Mouse (Mus musculus): Measurements from ENCODE around the gene Skil.
A peak's percentile ranks its signal among the peaks of the same experiment; 100 is the strongest.

Gene Skil

GRCm38 (mm10) chr3:31094531-31095178, at the start of gene Skil:
Skil (plus strand) TSS chr3:31095058.
- peak; percentile 94 for DNase-seq

GRCm38 (mm10) chr3:31047263-31047662, 47.6 kb upstream of the Skil start:
- DNase-seq = no peak

DNA sequence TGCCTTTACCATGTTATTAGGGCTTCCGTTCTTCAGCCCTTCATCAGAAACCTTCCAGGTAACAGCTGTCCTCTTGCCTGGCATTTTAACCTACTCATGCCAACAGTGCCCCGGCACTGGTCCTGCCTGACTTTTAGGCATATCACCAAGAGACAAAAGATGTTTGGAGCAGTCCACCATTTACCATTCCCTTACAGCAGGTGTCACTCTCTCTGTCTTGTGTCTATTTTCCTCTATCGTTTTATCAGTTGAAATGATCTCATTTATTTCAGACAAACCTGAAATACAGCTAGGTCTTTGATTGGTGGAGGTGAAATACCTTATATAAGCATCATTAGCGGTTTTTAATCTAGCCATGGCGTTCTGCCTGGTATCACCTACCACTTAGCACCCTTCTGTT, 45.8 kb upstream of the Skil start:
- no peak for DNase-seq

GRCm38 (mm10) chr3:31050375-31050774, 44.5 kb upstream of the Skil start:
- DNase-seq = no peak

- no peak for DNase-seq
Observed at GRCm38 (mm10) chr3:31051730-31052129, 43.1 kb upstream of the Skil start.

DNA sequence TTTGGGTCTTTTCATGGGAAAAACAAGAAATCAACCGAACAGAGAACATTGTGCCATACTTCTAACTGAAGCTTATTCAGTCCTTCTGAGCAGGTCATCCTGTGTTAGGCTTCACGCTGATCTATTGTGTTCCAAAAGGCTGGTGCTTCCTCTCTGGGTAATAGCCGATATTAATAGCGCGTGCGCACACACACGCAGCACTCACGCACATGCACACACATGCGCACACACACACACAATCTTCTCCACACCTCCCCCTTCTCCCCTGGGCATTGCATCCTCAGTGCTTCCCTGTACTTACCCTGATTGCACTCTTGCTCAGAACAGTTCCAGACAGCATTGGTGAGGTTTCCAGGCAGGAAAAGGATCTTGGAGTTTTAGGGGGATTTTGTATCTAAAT, 41.7 kb upstream of the Skil start:
- DNase-seq = no peak

DNA sequence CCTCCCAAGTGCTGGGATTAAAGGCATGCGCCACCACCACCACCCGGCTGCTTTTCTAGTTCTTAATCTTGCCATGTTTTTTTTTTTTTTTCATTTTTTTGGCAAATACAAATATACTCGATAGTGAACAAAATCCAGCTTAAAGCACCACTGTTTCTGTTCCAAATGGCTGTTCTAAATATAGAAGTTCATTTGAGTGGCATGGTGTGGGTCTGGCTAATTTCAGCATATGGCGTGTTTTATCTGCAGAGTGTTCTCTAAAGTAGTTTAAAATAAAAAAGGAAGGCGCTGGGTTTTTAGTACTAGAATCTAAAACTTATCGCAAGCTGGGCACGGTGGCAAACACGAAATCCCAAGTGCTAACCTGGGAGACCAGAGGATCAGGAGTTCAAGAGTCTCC, 40.0 kb upstream of the Skil start:
- DNase-seq = no peak

DNA sequence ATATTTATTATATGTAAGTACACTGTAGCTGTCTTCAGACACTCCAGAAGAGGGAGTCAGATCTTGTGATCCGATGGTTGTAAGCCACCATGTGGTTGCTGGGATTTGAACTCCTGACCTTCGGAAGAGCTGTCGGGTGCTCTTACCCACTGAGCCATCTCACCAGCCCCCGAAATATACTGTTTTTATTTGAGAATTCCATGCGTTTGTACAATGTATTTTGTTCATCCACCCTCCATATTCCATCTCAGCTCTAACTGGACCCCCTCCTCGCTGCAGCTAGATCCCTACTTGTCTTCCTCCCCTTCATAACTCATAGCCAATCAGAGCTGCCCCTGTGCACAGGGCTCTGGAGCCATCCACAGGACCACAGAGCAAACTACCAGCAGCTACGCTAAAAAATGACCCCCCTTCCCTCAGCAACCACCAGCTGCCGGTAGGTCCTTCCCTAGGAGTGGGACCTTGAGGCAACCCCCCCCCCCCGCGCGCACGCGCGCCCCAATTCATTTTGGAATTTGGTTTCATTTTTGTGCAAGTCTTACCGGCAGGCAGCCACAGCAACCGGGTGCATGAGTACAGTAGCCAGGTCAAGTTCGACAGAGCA, 38.7 kb upstream of the Skil start:
- DNase-seq = peak; percentile 18

DNA sequence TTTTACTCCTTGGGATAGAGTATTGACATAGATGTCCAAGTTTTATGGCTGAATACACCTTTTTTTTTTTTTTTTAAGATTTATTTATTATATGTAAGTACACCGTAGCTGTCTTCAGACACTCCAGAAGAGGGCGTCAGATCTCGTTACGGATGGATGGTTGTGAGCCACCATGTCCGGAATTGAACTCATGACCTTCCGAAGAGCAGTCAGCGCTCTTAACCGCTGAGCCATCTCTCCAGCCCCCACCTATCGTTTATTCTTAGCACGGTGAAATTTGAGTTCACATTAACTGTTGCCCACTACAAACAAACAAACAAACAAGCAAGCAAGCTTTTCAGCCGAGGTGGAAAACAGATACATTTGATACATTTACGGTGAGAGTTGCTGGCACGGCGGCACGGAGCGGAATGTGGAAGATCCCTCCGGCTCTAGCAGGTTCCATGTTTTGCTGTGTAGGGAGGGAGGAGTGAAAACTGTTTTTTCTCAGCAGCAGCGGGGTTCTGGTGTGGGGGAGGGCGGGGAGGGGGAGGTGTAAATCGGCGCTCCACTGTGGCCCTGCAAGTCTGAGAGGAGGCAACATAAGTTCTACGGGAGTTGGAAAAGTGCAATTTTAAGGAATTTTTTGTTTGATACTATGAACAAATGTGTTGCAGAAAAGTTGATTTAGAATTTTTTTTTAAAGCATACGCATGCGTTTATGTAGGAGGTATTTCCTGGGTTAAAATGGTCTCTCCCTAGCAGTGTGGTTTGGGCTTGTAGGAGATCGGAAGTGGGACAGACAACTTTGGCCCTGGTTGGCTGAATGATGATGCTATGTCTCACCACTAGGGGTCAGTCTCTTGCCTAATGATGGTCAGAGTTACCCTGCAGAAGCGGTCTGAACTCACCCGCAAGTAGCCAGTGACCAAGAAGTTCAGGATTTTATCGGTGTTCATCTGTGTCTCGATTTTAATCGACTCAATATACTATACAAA, 37.9 kb upstream of the Skil start:
- DNase-seq = peak; percentile 62

DNA sequence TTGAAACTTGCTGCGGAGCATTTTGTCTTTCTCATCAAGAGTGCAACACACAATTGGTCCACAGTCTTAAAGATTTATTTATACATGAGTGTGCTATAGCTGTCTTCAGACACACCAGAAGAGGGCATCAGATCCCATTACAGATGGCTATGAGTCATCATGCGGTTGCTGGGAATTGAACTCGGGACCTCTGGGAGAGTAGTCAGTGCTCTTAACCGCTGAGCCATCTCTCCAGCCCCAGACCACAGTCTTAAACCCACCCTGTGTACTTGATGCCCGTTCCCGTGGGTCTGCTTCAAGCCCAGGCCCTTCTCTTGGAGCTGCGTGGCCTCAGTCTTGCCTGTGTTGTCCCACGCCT, 34.1 kb upstream of the Skil start:
- no peak for DNase-seq

- no peak for DNase-seq
Observed at GRCm38 (mm10) chr3:31061103-31061785, 33.6 kb upstream of the Skil start.

- no peak for DNase-seq
Observed at GRCm38 (mm10) chr3:31061786-31062120, 33.1 kb upstream of the Skil start.

GRCm38 (mm10) chr3:31062325-31062724, 32.5 kb upstream of the Skil start:
- DNase-seq = no peak

DNA sequence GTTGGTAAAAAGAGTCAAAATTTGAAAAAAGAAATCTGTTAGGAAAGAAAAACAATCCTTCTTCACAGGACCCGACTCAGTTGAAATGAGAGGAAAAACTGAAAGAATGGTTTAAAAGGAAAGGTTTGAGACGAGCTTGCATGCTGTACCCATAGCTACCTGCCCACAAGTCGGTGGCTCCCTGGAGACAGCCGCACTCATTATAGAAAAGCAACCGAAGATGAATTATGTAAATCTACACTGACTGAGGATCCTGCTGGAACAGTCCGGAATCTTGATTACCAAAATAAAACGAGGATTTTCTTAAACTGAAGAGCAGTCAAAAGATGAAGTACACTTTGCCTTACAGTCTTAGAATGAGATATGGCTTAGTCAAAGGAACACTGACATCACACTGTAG, 26.4 kb upstream of the Skil start:
- no peak for DNase-seq

GRCm38 (mm10) chr3:31071804-31072203, 23.1 kb upstream of the Skil start:
- no peak for DNase-seq

DNA sequence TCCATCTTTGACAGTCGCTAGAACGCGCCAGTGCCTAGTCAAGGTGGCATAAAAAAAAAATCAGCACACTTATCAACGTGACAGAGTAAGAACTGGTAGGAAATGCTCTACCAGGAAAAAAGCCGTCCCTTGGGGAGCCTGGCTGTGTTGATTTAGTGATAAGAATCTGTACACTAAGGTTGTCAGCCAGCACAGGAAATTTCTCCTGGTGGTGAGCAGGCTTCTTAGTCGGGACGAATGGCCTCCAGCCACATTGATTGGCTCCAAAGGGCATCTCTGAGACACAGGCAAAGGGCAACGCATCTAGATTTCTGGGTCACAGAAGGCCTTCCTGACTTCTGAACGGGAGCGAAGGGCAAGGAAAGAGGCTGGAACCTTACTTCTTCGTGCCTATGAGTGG, 19.1 kb upstream of the Skil start:
- DNase-seq = no peak

DNA sequence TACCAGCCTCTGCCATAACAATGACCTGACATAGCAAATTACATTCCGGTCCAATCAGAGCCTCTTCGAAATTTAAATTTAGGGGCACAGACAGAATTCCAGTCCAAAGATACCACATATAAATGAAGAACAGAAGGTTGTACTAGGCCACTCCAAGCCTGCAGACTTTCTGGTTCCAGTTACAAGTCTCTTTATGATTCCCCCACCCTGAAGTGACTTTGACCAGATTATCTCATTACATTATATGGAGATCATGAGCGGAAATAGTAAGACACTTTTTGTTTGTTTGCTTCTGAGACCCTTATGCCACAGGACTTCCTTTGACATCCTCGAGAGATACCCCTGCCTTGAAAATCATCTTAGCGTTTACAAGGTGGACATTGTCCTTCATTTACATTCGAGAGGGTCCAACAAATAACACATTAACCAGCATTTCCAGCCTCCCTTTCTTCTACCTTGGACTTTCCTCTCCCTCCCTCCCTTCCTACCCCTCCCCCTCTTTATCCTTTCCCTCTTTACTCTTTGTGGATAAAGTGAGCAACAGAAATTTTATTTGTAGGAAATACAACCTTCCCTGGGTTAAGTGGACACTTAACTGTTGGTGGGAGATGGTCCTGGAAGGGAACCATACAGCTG, 17.7 kb upstream of the Skil start:
- no peak for DNase-seq

DNA sequence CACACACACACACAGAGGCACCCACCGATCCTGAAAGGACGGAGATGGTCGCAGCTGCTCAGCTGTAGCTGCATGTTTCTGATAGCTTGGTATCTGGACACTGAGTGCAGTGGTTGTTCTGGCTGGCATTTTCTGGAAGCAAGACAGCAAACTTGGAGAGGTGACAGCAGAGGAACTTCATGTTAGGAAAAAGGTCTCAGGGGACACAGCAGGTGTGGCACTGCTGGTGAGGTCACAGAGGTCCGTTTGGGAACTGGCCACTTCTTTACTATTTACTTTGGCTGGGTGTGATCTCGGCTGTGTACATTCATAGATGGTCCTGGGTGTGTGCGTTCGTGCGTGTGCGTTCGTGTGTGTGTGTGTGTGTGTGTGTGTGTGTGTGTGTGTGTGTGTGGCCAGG, 15.4 kb upstream of the Skil start:
- no peak for DNase-seq

DNA sequence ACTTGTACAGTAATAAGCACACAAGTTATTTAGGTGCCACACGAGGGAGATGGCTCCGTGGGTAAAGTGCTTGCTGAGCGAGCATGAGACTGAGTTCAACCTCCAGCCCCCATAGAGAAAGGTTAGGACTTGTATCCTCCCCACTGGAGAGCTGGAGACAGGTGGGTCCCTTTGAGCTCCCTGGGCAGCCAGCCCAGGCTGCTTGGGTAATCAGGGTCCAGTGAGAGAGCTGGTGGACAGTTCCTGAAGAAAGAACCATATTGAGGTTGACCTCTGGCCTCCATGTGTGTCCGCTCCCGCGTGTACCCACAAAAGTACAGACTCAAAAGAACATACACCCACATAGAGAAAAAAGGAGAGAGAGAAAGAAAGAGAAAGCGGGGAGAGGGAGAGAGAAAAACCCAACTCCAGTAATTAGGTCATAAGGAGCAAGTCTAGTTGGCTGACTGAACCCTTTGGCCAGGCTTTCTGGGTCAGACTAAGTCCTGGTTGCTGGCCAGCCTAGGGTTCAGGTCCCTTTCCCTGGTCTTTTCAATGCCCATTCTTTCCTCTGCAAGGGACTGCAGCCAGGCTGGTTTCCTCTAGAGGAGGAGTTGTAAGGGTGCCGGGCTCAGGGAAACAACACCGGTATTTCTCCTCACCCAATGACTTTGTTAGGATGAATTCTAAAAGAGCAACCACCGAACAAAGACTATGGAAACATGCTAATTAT, 13.9 kb upstream of the Skil start:
- DNase-seq = no peak

GRCm38 (mm10) chr3:31082838-31083506, 11.9 kb upstream of the Skil start:
- no peak for DNase-seq

DNA sequence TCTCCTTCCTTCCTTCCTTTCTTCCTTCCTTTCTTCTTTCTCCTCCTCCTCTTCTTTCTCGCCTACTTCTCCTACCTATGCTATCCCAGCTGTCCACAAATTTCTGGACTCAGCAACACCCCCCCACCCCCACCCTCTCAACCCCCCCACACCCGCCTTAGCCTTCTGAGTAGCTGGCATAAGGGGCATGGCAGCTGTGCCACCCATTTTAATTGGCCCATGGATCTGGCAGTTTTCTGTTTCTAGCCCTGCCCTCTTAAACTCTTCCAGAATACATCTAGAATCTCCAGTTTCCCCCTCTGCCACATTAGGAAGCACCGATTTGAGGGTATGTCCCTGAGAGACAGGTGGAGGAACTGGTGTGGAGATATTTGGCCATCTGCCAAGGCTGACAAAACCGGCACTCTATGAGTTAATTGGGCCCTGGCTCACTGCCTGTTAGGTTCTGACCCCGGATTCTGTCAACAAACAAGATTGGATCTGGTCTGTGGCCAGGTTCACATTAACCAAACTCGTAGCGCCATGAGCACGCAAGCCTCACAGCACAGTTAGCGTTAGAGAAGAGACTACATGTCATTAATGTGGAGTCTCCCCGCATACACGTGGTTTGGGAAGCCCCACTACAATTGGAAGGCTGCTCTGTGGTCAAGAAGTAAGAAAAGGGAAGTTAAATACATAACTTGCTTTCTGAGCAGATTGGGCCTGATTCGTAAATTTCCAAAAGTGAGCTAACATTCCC, 11.2 kb upstream of the Skil start:
- DNase-seq = no peak

All from cerebellum, adult 11-12 months (tissue).